Mouse (Mus musculus) limb, embryonic 13.5 days (tissue): ENCODE results near the gene Prss56. TPM values are rescaled to one million over a fixed set of nuclear protein-coding genes. Genes with fewer than 3 reads are reported as not detected.

ENCODE experiments used
- ATAC-seq: fragments of 200-750 bp; cut with Nextera tagmentation; 2 replicates; pipeline ENCODE4 v1.8.0; 2017; ENCODE audit warnings: low read depth, moderate number of reproducible peaks, moderate TSS enrichment; ENCODE audit not compliant: low FRiP score
- H3K27ac ChIP-seq: fragments of 300-500 bp; sonication (generic); 2 replicates; pipeline ENCODE4 v1.5.1; 2015; ENCODE audit warnings: inconsistent platforms, mild to moderate bottlenecking, moderate library complexity
- H3K27me3 ChIP-seq: fragments of 300-500 bp; sonication (generic); 2 replicates; pipeline ENCODE4 v1.6.1; 2015; ENCODE audit warnings: mild to moderate bottlenecking, inconsistent platforms
- H3K36me3 ChIP-seq: fragments of 300-500 bp; sonication (generic); 2 replicates; pipeline ENCODE4 v1.6.1; 2015; ENCODE audit warnings: inconsistent platforms, mild to moderate bottlenecking, moderate library complexity
- H3K4me1 ChIP-seq: fragments of 300-500 bp; sonication (generic); 2 replicates; pipeline ENCODE4 v1.6.1; 2015; ENCODE audit warnings: inconsistent platforms
- H3K4me2 ChIP-seq: fragments of 300-500 bp; sonication (generic); replicated peaks from 2 replicates; pipeline ENCODE4 v1.6.1; 2015; ENCODE audit warnings: inconsistent platforms, mild to moderate bottlenecking, moderate library complexity
- H3K4me3 ChIP-seq: fragments of 300-500 bp; sonication (generic); 2 replicates; pipeline ENCODE4 v1.5.1; 2015; ENCODE audit warnings: moderate library complexity, mild to moderate bottlenecking, inconsistent platforms
- H3K9ac ChIP-seq: fragments of 300-500 bp; sonication (generic); 2 replicates; pipeline ENCODE4 v1.6.1; 2015; ENCODE audit warnings: mild to moderate bottlenecking, inconsistent platforms
- H3K9me3 ChIP-seq: fragments of 300-500 bp; sonication (generic); 2 replicates; pipeline ENCODE4 v1.6.1; 2016; ENCODE audit warnings: inconsistent platforms
- WGBS: fragments of 180-500 bp; shearing (Covaris S2); methylation state at CpG from one replicate; pipeline ENCODE4 v1.1.7; 2015; 5-methylcytosine and 5-hydroxymethylcytosine counted together
- polyA plus RNA-seq: library from polyadenylated mRNA; unstranded; fragments of >200 nt; fragmentation: Nextera tagmentation; extraction: Ambion mirVana; gene quantifications from 2 replicates; pipeline ENCODE4 v1.2.1, GENCODE M21; 2015

The Prss56 gene
- polyA plus RNA-seq, 1 experiment from 2014 or later = 0.19 TPM

DNA sequence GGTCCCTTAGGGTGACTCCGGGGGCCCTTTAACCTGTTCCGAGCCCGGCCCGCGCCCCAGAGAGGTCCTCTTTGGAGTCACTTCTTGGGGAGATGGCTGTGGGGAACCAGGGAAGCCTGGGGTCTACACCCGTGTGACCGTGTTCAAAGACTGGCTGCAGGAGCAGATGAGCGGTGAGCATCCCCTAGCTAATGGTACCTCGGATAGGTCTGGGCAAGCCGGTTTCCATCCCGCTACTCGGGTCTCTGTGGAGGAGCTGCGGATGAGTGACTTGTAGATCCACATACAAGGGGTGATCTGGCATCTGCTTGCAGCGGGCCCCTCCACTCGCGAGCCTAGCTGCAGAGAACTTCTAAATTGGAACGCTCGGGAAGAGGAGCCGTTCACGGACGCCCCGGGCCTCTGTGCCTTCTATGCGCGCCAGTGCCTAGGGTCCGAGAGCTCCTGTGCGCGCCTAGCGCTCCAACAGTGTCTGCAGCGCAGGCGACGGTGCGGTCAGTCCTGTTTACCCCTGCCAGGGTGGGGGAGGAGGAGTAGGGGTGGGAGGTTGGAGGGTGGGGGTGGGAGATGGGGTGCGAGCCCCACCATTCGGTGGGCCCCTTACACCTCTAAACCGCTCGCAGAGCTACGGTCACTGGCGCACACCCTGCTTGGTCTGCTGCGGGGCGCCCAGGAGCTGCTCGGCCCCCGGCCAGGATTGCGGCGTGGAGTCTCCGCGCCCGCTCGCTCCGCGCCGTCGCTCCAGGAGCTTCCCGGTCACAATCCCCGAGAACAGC lies 3.3 kb downstream of the Prss56 start:
- H3K27ac ChIP-seq = no peak overlapping the region
- H3K4me1 ChIP-seq = peaks cover 17% of the 10 kb centered on the region
- peak; percentile 55; the same call in 1 of the 2 replicates for ATAC-seq
- no peaks in the 10 kb centered on the region for H3K36me3 ChIP-seq
- peaks cover 75% of the 10 kb centered on the region for H3K27me3 ChIP-seq
- peak overlapping the region; percentile 70 for H3K9ac ChIP-seq
- WGBS = 2% methylated on average over 54 of the region's 54 CpGs
- peak overlapping the region; percentile 88 for H3K4me2 ChIP-seq
- H3K4me3 ChIP-seq = peak overlapping the region; percentile 59
- H3K9me3 ChIP-seq = no peaks in the 10 kb centered on the region

DNA sequence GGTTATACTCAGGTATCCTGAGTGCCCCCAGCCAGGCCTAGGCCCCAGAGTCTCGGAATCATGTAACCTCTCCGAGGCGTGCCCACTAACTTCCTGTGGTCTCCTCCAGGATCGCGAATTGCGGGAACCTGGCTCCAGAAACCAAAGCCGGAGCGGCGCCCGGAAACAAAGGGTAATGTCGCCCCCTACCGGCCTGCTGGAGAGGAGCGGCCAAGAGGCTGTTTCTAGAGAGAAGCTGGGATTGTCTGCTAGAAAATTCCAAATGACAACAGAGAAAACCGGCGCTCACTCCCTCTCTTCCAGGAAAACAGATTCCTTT lies 3.9 kb downstream of the Prss56 start:
- peak; percentile 25; the same call in 1 of the 2 replicates for ATAC-seq
- Histone ChIP-seq H3K9ac (peak overlapping the region; percentile 70), H3K4me1 (peaks cover 17% of the 10 kb centered on the region), H3K4me3 (peak overlapping the region; percentile 59), H3K27me3 (peaks cover 70% of the 10 kb centered on the region), H3K36me3 (no peaks in the 10 kb centered on the region), H3K4me2 (peak overlapping the region; percentile 88), H3K9me3 (no peaks in the 10 kb centered on the region), H3K27ac (no peak overlapping the region)
- 2% methylated on average over 15 of the region's 15 CpGs for WGBS

DNA sequence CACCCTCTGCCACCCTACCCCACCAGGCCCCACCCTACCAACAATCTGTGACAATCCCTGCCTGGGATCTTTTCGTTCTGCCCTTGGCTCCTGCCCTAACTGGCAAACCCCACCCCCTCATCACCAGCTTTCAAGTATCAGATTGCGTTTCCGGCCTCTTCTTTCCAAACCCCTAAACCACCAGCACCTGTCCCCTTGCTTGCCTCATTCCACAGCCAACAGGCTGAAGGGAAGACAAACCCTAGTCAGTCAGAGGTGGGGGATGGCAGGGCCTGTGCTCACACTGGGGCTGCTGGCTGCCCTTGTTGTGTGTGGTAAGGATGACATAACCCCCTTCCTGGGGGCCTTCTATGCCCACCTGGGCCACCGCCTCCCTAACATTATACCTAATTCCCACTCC lies 7.3 kb downstream of the Prss56 start, which contains the start of gene Chrnd:
Gene Chrnd, plus strand, starts transcription at position 179 of the 400 bp plus-strand sequence.
- Histone ChIP-seq H3K9me3 (no peaks in the 10 kb centered on the region), H3K4me1 (peaks cover 13% of the 10 kb centered on the region), H3K36me3 (no peaks in the 10 kb centered on the region), H3K27me3 (peaks cover 36% of the 10 kb centered on the region), H3K4me2 (peak within 1 kb of the TSS; percentile 27; the same call in 1 of the 2 replicates), H3K27ac (no peak within 1 kb of the TSS; the same call in 1 of the 2 replicates), H3K4me3 (no peak within 1 kb of the TSS), H3K9ac (peak within 1 kb of the TSS; percentile 45; the same call in 1 of the 2 replicates)
- 18% methylated on average over 4 of the region's 4 CpGs for WGBS
- ATAC-seq = 0 out of 2 replicates have a peak, but pooled peaks have one; percentile 35

DNA sequence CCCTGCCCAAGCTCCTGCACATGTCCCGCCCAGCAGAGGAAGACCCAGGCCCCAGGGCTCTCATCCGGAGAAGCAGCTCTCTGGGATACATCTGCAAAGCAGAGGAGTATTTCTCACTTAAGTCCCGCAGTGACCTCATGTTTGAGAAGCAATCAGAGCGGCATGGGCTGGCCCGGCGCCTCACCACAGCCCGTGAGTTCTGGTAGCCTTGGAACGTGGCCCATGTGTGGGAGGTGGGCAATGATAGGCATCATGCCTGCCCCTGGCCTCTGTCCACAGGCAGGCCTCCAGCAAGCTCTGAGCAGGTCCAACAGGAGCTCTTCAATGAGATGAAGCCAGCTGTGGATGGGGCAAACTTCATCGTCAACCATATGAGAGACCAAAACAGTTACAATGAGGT lies 14.2 kb downstream of the Prss56 start:
- 77% methylated on average over 9 of the region's 9 CpGs for WGBS

DNA sequence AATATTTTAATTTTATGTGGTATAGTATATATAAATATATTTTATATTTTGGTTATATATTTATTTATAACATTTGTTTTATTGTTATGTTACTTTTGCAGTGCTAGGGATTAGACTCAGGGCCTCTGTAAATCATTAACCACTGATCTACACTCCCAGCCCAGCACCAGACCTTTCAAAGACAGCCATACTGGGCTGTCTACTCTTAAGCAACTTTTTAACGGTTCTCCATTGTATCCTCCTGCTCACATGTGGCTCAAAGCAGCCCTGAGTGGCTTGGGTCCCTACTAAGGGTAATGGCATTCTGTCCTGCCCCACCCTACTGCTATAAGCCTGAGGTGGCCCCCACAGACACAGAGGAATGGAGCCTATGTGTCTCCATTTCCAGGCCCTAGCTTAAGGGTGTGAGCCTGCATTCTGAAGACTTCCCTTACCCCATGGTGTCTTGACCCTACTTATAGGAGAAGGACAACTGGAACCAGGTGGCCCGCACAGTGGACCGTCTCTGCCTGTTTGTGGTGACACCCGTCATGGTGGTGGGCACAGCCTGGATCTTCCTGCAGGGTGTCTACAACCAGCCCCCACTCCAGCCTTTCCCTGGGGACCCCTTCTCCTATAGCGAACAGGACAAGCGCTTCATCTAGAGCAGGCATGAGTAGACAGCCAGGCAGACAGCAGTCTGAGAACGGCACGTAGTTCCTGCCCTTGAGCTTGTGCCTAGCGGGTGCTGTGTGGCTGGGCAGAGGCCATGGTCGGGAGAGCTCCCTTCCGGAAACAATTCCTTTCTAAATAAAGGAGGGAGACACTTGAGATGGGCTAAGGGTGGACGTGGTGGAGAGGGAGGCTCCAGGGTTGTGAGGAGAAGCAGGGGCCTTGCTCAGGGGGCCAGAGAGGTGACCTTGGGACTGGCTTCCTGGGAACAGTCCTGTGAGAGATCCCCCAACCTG lies 15.3 kb downstream of the Prss56 start:
- Histone ChIP-seq H3K36me3 (no peaks in the 10 kb centered on the region), H3K27me3 (peaks cover 7% of the 10 kb centered on the region; the same call in 1 of the 2 replicates), H3K4me2 (no peak overlapping the region), H3K27ac (no peak overlapping the region), H3K4me1 (no peaks in the 10 kb centered on the region), H3K4me3 (no peak overlapping the region), H3K9me3 (no peaks in the 10 kb centered on the region), H3K9ac (no peak overlapping the region)
- WGBS = 77% methylated on average over 12 of the region's 12 CpGs
- ATAC-seq = no peak

More for the DNA sequence above, 14.2 kb downstream of the Prss56 start:
- no peaks in the 10 kb centered on the region for H3K36me3 ChIP-seq
- H3K27me3 ChIP-seq = peaks cover 7% of the 10 kb centered on the region; the same call in 1 of the 2 replicates
- H3K9me3 ChIP-seq = no peaks in the 10 kb centered on the region
- ATAC-seq = no peak
- no peaks in the 10 kb centered on the region for H3K4me1 ChIP-seq
- no peak overlapping the region for H3K4me3 ChIP-seq
- no peak overlapping the region for H3K27ac ChIP-seq
- H3K9ac ChIP-seq = no peak overlapping the region
- H3K4me2 ChIP-seq = no peak overlapping the region

DNA sequence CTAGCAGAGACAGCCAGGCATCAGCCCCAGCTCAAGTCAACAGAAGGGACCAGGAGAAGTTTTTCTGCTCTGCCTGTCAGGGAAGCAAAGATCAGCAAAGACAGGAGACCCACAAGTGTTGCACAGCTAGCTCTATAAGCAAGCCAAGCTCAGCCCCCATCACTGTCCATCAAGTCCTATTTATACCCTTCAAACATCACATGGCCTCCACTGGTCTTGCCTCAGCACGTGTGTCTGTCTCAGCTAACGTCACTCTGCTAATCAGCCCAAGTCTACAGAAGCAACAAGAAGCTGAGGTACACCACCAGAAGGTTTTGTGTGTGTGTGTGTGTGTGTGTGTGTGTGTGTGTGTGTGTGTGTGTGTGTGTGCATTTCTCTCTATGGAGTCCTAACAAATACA lies 17.7 kb downstream of the Prss56 start:
- no peak for ATAC-seq
- Histone ChIP-seq H3K4me1 (0 out of 2 replicates have a peak, but pooled peaks cover 4% of the 10 kb centered on the region), H3K36me3 (no peaks in the 10 kb centered on the region), H3K9me3 (no peaks in the 10 kb centered on the region), H3K9ac (no peak overlapping the region), H3K27ac (no peak overlapping the region), H3K4me2 (no peak overlapping the region), H3K4me3 (no peak overlapping the region), H3K27me3 (peaks cover 14% of the 10 kb centered on the region)
- WGBS = 45% methylated on average over 2 of the region's 2 CpGs

DNA sequence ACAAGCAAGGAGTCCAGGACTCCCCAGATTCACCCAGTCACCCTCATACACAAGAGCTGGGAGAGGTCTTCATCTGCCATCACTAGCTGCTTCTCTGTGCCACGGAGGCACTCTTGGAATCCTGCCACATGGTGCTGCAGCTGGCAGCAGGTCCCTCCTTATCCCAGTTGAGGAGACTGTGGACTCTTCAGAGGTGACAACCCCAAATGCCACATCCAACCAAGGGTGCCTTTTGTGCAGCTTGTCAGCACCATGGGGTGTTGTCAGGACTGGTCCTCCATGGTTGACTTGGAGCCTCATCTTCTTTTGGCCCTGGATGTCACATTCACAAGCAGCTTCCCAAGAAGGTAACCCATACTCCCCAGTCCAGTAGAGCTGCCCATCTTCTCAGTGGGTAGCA lies 18.7 kb downstream of the Prss56 start:
- Histone ChIP-seq H3K4me2 (no peak overlapping the region), H3K9me3 (no peaks in the 10 kb centered on the region), H3K4me3 (no peak overlapping the region), H3K27me3 (peaks cover 24% of the 10 kb centered on the region), H3K36me3 (no peaks in the 10 kb centered on the region), H3K27ac (no peak overlapping the region), H3K4me1 (0 out of 2 replicates have a peak, but pooled peaks cover 12% of the 10 kb centered on the region), H3K9ac (no peak overlapping the region; the same call in 1 of the 2 replicates)
- 45% methylated on average over 1 of the region's 1 CpGs for WGBS
- no peak for ATAC-seq

DNA sequence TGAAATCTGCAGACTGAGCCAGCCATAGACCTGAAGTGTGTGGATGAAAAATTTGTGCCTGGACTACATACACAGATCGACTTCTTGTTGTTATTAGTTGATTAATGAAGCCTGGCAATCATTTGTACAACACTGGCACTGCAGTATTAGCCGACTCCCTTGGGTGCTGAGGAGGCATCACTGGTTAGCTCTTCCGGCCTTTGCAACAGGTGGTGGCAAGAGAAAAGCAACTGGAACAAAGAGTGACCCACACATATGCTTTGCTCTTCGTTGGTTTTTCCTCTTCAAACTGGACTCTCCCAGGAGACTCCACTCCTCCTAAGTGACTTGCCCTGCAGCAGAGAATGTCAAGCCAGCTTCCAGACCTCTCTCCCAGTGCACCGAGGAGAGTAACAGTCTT lies 20.7 kb downstream of the Prss56 start:
- Histone ChIP-seq H3K4me2 (no peak overlapping the region), H3K4me1 (0 out of 2 replicates have a peak, but pooled peaks cover 12% of the 10 kb centered on the region), H3K4me3 (no peak overlapping the region), H3K9me3 (no peaks in the 10 kb centered on the region), H3K27ac (no peak overlapping the region), H3K27me3 (peaks cover 31% of the 10 kb centered on the region), H3K9ac (no peak overlapping the region), H3K36me3 (no peaks in the 10 kb centered on the region)
- 80% methylated on average over 5 of the region's 5 CpGs for WGBS
- ATAC-seq = no peak

DNA sequence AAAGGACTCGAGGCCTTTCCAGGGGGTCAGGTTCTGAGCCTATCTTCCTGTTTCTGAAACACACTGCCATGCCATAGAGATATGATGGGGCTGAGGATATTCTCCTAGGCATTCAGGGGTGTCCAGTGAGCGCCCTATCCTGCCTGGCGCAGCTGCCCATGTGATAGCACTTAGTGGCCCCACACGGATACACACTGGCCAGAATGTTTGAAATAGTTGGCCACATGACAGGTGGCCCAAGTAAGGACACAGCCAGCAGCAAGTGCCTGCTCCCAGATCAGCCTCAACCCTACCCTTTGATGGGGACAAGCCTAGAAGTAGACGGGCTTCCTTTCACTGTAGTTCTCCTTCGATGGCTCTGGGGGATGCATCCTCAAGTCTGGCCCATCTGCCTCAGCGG lies 21.4 kb downstream of the Prss56 start, which contains the start of gene Chrng:
Gene Chrng, plus strand, starts transcription at position 193 of the 400 bp plus-strand sequence.
- Histone ChIP-seq H3K36me3 (no peaks in the 10 kb centered on the region), H3K27ac (no peak within 1 kb of the TSS), H3K9me3 (no peaks in the 10 kb centered on the region), H3K4me1 (0 out of 2 replicates have a peak, but pooled peaks cover 12% of the 10 kb centered on the region), H3K27me3 (peaks cover 33% of the 10 kb centered on the region), H3K4me3 (no peak within 1 kb of the TSS), H3K9ac (no peak within 1 kb of the TSS), H3K4me2 (no peak within 1 kb of the TSS)
- no peak for ATAC-seq
- WGBS = 86% methylated on average over 7 of the region's 7 CpGs

DNA sequence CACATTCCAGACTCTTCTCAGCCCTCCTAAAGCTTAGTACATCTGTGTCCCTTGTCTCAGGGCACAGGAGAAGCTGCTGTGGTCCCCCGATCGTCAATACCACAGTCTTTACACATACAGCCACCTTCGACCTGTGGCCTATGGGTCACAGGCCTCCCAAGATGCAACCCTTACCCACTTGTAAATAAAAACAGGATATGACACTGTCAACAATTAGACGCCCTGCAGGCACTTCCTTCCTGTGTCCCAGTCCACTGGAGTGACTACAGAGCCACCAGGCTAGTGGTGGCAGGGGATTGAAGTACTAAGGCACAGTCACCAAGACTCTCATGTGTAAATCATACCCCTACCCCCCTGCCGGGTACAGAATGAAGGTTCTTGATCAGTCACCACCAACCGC lies 21.9 kb downstream of the Prss56 start:
- Histone ChIP-seq H3K9ac (no peak overlapping the region), H3K9me3 (no peaks in the 10 kb centered on the region), H3K27ac (no peak overlapping the region), H3K27me3 (peaks cover 33% of the 10 kb centered on the region), H3K4me1 (0 out of 2 replicates have a peak, but pooled peaks cover 12% of the 10 kb centered on the region), H3K4me2 (no peak overlapping the region), H3K4me3 (no peak overlapping the region), H3K36me3 (no peaks in the 10 kb centered on the region)
- WGBS = 46% methylated on average over 6 of the region's 6 CpGs
- ATAC-seq = 0 out of 2 replicates have a peak, but pooled peaks have one; percentile 16

DNA sequence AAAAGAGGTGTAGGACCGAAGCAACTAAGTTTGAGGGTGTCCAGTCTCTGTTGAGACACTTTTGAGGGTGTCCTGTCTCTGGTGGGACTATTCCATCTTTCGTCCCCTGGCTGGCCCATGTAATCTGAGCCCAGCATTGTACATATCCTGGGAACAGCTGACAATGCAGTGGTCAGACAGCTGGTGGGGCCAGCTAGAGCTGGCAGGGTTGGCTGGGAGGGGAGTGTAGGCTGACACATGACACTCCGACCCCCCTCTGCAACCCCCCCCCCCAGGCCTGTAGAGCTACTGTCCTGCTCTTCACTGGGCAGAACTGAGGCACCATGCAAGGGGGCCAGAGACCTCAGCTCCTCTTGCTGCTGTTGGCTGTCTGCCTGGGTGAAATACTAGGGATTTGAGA lies 22.4 kb downstream of the Prss56 start:
- peaks cover 33% of the 10 kb centered on the region for H3K27me3 ChIP-seq
- H3K9me3 ChIP-seq = no peaks in the 10 kb centered on the region
- peak; percentile 75 for ATAC-seq
- 0 out of 2 replicates have a peak, but pooled peaks cover 12% of the 10 kb centered on the region for H3K4me1 ChIP-seq
- 37% methylated on average over 3 of the region's 3 CpGs for WGBS
- no peak overlapping the region for H3K4me2 ChIP-seq
- no peak overlapping the region for H3K9ac ChIP-seq
- no peaks in the 10 kb centered on the region for H3K36me3 ChIP-seq
- H3K27ac ChIP-seq = no peak overlapping the region
- H3K4me3 ChIP-seq = no peak overlapping the region
